Mouse (Mus musculus) brain, embryonic 14.5 days (tissue): ENCODE measurements around the gene Stoml3.

Experiments
- CTCF ChIP-seq: fragments of 200-500 bp; IDR thresholded peaks from 2 replicates; pipeline ENCODE4 v1.5.1; 2012; ENCODE audit warnings: inconsistent platforms, mild to moderate bottlenecking, moderate library complexity, borderline replicate concordance; ENCODE audit not compliant: insufficient read depth, insufficient read length; ENCODE audit errors: extremely low read depth
- POLR2A ChIP-seq: fragments of 200-500 bp; IDR thresholded peaks from 2 replicates; pipeline ENCODE4 v1.6.1; 2012; ENCODE audit warnings: mild to moderate bottlenecking, inconsistent platforms, borderline replicate concordance; ENCODE audit not compliant: poor library complexity, insufficient read depth, insufficient read length, severe bottlenecking; ENCODE audit errors: extremely low read depth

DNA sequence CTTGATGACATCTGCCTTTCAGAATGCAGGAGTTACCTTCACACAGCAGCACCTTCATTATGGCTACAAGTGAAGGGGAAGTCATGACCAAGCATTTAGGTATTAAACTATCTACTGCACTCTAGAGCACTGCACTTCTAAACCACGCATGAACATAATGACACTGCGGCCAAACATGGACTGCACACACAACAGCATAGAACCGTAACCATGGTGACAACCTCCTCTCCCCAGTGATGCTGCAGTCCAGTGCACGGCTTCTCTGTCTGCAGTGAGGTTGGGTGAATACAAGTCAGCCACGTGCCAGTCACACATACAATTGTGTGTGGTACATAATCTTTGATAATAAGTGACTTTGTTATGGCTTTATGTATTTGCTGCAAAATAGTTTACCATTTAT lies 42.9 kb upstream of the Stoml3 start:
- TF ChIP-seq POLR2A: no peak
- no peak for TF ChIP-seq CTCF
